Comparison of ENCODE assay signal across 8 mouse cellular contexts in genomic region chr13:36724533-36725470, GRCm38 (mm10). TPM values are rescaled to one million over a fixed set of nuclear protein-coding genes. Genes with fewer than 3 reads are reported as not detected.
DNase-seq lines count a peak whose midpoint lies in the region; ATAC-seq lines count a peak whose summit lies in the region.

No protein-coding gene starts in this region.

- intact Hi-C loops in heart, postnatal 36 days (cut with DNase I) = no loop called here

- no peaks in the 10 kb centered on the region for H3K36me3 ChIP-seq in forebrain, embryonic 13.5 days (ENCODE audit: poor library complexity, severe bottlenecking)
- H3K36me3 ChIP-seq in intestine, embryonic 15.5 days = no peaks in the 10 kb centered on the region
- no peaks in the 10 kb centered on the region for H3K36me3 ChIP-seq in liver, embryonic 12.5 days

- H3K9me3 ChIP-seq in forebrain, embryonic 13.5 days (replicated peaks) = no peaks in the 10 kb centered on the region
- no peaks in the 10 kb centered on the region for H3K9me3 ChIP-seq in intestine, embryonic 15.5 days
- no peaks in the 10 kb centered on the region for H3K9me3 ChIP-seq in liver, embryonic 12.5 days (replicated peaks)

- peak; percentile 88 for DNase-seq in heart, adult 11 months
- DNase-seq in heart, postnatal 36 days = no peak
- DNase-seq in right cerebral cortex, postnatal 14 days = peak; percentile 57
- DNase-seq in MN1 (ENCODE audit: low spot score) = no peak

- peaks cover 37% of the 10 kb centered on the region for H3K4me1 ChIP-seq in forebrain, embryonic 13.5 days
- H3K4me1 ChIP-seq in intestine, embryonic 15.5 days (replicated peaks) = peaks cover 16% of the 10 kb centered on the region
- H3K4me1 ChIP-seq in liver, embryonic 12.5 days = peaks cover 9% of the 10 kb centered on the region; the same call in 1 of the 2 replicates

- H3K4me2 ChIP-seq in forebrain, embryonic 13.5 days = peak overlapping the region; percentile 57
- H3K4me2 ChIP-seq in intestine, embryonic 15.5 days (replicated peaks) = peak overlapping the region; percentile 48
- peak overlapping the region; percentile 35 for H3K4me2 ChIP-seq in liver, embryonic 12.5 days

- peak overlapping the region; percentile 51 for H3K9ac ChIP-seq in forebrain, embryonic 13.5 days
- H3K9ac ChIP-seq in intestine, embryonic 15.5 days = no peak overlapping the region
- H3K9ac ChIP-seq in liver, embryonic 12.5 days = no peak overlapping the region

- WGBS in forebrain, embryonic 13.5 days = 1% methylated on average over 40 of the region's 40 CpGs
- 11% methylated on average over 40 of the region's 40 CpGs for WGBS in intestine, embryonic 15.5 days
- WGBS in liver, embryonic 12.5 days (ENCODE audit: insufficient replicate concordance) = 1% methylated on average over 40 of the region's 40 CpGs

- H3K4me3 ChIP-seq in forebrain, embryonic 13.5 days = peak overlapping the region; percentile 29
- 0 out of 2 replicates have a peak overlapping the region, but pooled peaks have one; percentile 10 for H3K4me3 ChIP-seq in intestine, embryonic 15.5 days (replicated peaks)
- H3K4me3 ChIP-seq in liver, embryonic 12.5 days = no peak overlapping the region

- peak overlapping the region; percentile 81 for H3K27ac ChIP-seq in forebrain, embryonic 13.5 days
- H3K27ac ChIP-seq in intestine, embryonic 15.5 days = no peak overlapping the region
- H3K27ac ChIP-seq in liver, embryonic 12.5 days = no peak overlapping the region

- H3K27me3 ChIP-seq in forebrain, embryonic 13.5 days = peaks cover 80% of the 10 kb centered on the region
- H3K27me3 ChIP-seq in intestine, embryonic 15.5 days (replicated peaks) = peaks cover 69% of the 10 kb centered on the region
- peaks cover 95% of the 10 kb centered on the region for H3K27me3 ChIP-seq in liver, embryonic 12.5 days (replicated peaks)

- ATAC-seq in cerebellum, adult (ENCODE audit: insufficient number of reproducible peaks, low FRiP score, low TSS enrichment) = peak; percentile 62
- ATAC-seq in forebrain, embryonic 13.5 days = peak; percentile 78
- ATAC-seq in intestine, embryonic 15.5 days = no peak
- ATAC-seq in liver, embryonic 12.5 days = no peak

RNA-seq across cellular contexts. Expression of gene Nrn1, which starts 10.1 kb away (rescaled TPM):
- total RNA-seq in heart, postnatal 36 days (2021) = 1 to 10 TPM; 2.2 to 3.3 TPM
- polyA plus RNA-seq in forebrain, embryonic 13.5 days (2015; fragmentation: Nextera tagmentation; extraction: Ambion mirVana) = 48.9 and 49.9 TPM in 2 replicates
- 49.6 and 55.1 TPM in 2 replicates for polyA plus RNA-seq in intestine, embryonic 15.5 days (2015; fragmentation: Nextera tagmentation; extraction: Ambion mirVana)
- 2.1 and 2.5 TPM in 2 replicates for polyA plus RNA-seq in liver, embryonic 12.5 days (2016; fragmentation: Nextera tagmentation; extraction: Ambion mirVana)

Comparison
In these comparisons a context has a peak if more than half of its experiments do, and no peak if none do; other contexts are left out.
1. DNase-seq: peak in heart, adult 11 months (single experiment) and right cerebral cortex, postnatal 14 days (single experiment); none in heart, postnatal 36 days (0 of 2) and MN1 (single experiment).
2. ATAC-seq: peak in cerebellum, adult (single experiment) and forebrain, embryonic 13.5 days (single experiment); none in intestine, embryonic 15.5 days (single experiment) and liver, embryonic 12.5 days (single experiment).
3. RNA of gene Nrn1, which starts 10.1 kb away (polyA plus RNA-seq): 49.6 to 55.1 TPM in intestine, embryonic 15.5 days and 48.9 to 49.9 TPM in forebrain, embryonic 13.5 days; 2.1 to 2.5 TPM in liver, embryonic 12.5 days; every median in the first group is over 10 times any median in the second.
4. Peak in every context shown above with its lines, with median percentiles within 50 percentile points of each other: H3K4me2 ChIP-seq.